ENCODE assay signal across 22 mouse cellular contexts in the genomic region with DNA sequence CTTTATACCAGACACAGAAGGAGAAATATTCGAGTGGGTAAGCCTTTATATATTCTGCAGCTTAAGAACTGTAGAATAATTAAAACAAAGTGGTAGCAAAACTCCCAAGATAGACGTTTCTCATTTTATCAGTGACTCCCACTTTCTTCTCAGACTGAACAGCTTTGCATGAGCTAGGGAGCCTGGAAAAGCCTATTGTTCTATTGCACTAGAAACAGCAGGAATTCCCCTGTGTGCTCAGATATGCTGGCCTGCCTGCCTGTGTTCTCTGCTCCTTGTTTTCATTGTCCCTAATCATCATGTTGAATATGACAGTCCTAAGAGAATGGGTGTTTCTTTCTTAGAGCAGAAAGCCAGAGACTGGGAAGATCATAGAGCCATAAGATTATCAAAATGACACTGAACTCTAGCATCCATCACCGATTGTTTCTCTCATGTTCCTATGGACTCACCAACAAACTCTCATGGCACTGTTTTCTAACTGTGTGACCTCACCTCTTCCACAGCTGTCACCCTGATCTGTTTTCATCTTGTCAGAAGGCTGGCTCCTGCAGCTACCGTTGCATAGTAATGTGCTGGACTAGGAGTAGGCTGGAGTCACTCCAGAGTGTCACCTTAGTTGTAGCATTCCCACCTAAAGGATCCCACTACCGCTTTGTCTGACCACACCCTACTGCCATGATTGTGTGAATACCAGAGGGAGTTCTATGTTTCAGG.
DNase-seq lines count a peak whose midpoint lies in the region; ATAC-seq lines count a peak whose summit lies in the region.
"Had no signal": no experiment of that assay in that cellular context is flagged by ENCODE, and none has a peak within 500 bp of the region (broad histone marks: within the 10 kb centered on the region; RNA-seq: fewer than 3 reads in every experiment).

No protein-coding gene starts in this region.

- no peak overlapping the region for H3K4me3 ChIP-seq in hindbrain, embryonic 15.5 days
- no peak overlapping the region for H3K4me3 ChIP-seq in hindbrain, embryonic 12.5 days
- no peak overlapping the region for H3K4me3 ChIP-seq in midbrain, embryonic 14.5 days (replicated peaks; ENCODE audit: low read depth, low read length)
- H3K4me3 ChIP-seq in midbrain, embryonic 11.5 days (ENCODE audit: low read depth, low read length): no peak overlapping the region
- H3K4me3 ChIP-seq: forebrain, embryonic 15.5 days had no signal

- 53% methylated on average over 5 of the region's 5 CpGs for WGBS in hindbrain, embryonic 15.5 days
- 53% methylated on average over 5 of the region's 5 CpGs for WGBS in hindbrain, embryonic 12.5 days
- WGBS in midbrain, embryonic 14.5 days: 38% methylated on average over 5 of the region's 5 CpGs
- 60% methylated on average over 5 of the region's 5 CpGs for WGBS in midbrain, embryonic 11.5 days

- ATAC-seq in hindbrain, embryonic 15.5 days (ENCODE audit: low FRiP score, low read depth): peak; percentile 30; the same call in 1 of the 2 replicates
- ATAC-seq in hindbrain, embryonic 12.5 days (ENCODE audit: low FRiP score): no peak
- ATAC-seq in midbrain, embryonic 14.5 days (ENCODE audit: low FRiP score, low TSS enrichment): no peak
- ATAC-seq in midbrain, embryonic 11.5 days (ENCODE audit: low FRiP score): no peak; the same call in 1 of the 2 replicates
- ATAC-seq: forebrain, embryonic 15.5 days; inflammation-experienced regulatory T-cells, adult 6 months had no signal

- no peaks in the 10 kb centered on the region for H3K27me3 ChIP-seq in hindbrain, embryonic 15.5 days
- H3K27me3 ChIP-seq in hindbrain, embryonic 12.5 days: no peaks in the 10 kb centered on the region
- H3K27me3 ChIP-seq in midbrain, embryonic 14.5 days (ENCODE audit: control insufficient read depth, insufficient read depth, low read length): no peaks in the 10 kb centered on the region
- no peaks in the 10 kb centered on the region for H3K27me3 ChIP-seq in midbrain, embryonic 11.5 days (ENCODE audit: control insufficient read depth, insufficient read depth, low read length)
- H3K27me3 ChIP-seq: forebrain, embryonic 15.5 days had no signal

- H3K4me1 ChIP-seq in hindbrain, embryonic 15.5 days (replicated peaks): 0 out of 2 replicates have a peak, but pooled peaks cover 2% of the 10 kb centered on the region
- H3K4me1 ChIP-seq in hindbrain, embryonic 12.5 days: no peaks in the 10 kb centered on the region
- no peaks in the 10 kb centered on the region for H3K4me1 ChIP-seq in midbrain, embryonic 14.5 days (ENCODE audit: control insufficient read depth, insufficient read depth, low read length)
- H3K4me1 ChIP-seq in midbrain, embryonic 11.5 days (ENCODE audit: control insufficient read depth, insufficient read depth, low read length): no peaks in the 10 kb centered on the region; the same call in 1 of the 2 replicates

- no peak overlapping the region for H3K4me2 ChIP-seq in hindbrain, embryonic 15.5 days
- H3K4me2 ChIP-seq in hindbrain, embryonic 12.5 days (replicated peaks): no peak overlapping the region
- H3K4me2 ChIP-seq in midbrain, embryonic 14.5 days (ENCODE audit: low read length): no peak overlapping the region
- no peak overlapping the region for H3K4me2 ChIP-seq in midbrain, embryonic 11.5 days
- H3K4me2 ChIP-seq: forebrain, embryonic 15.5 days; heart, embryonic 11.5 days; liver, embryonic 11.5 days had no signal

- no peaks in the 10 kb centered on the region for H3K36me3 ChIP-seq in hindbrain, embryonic 15.5 days
- H3K36me3 ChIP-seq in hindbrain, embryonic 12.5 days: no peaks in the 10 kb centered on the region
- H3K36me3 ChIP-seq in midbrain, embryonic 14.5 days (ENCODE audit: control insufficient read depth, insufficient read depth, low read length): no peaks in the 10 kb centered on the region
- no peaks in the 10 kb centered on the region for H3K36me3 ChIP-seq in midbrain, embryonic 11.5 days (ENCODE audit: control insufficient read depth, insufficient read depth, low read length)
- H3K36me3 ChIP-seq: forebrain, embryonic 15.5 days; G1E had no signal

- DNase-seq in embryo, embryonic 10.5 days (ENCODE audit: low spot score): peak; percentile 2
- DNase-seq in embryo, embryonic 11 days: no peak
- peak; percentile 35 for DNase-seq in midbrain, embryonic 14.5 days
- no peak for DNase-seq in midbrain, embryonic 11.5 days (ENCODE audit: low spot score, missing footprints)
- DNase-seq in thymus, postnatal 36 days: no peak
- no peak for DNase-seq in T-cell, adult 2 months (ENCODE audit: low spot score)
- DNase-seq: cerebellum, postnatal 25 days; heart, postnatal 14 days; kidney, adult 2 months; kidney, postnatal 10 days; lung, adult 18-20 months; lung, postnatal 14 days; right cerebral cortex, postnatal 14 days; spleen, adult 18-20 months; thymus, adult 18-20 months had no signal

- no peak overlapping the region for H3K27ac ChIP-seq in hindbrain, embryonic 15.5 days (replicated peaks)
- no peak overlapping the region for H3K27ac ChIP-seq in hindbrain, embryonic 12.5 days
- H3K27ac ChIP-seq in midbrain, embryonic 14.5 days (replicated peaks; ENCODE audit: low read depth, low read length): no peak overlapping the region
- no peak overlapping the region for H3K27ac ChIP-seq in midbrain, embryonic 11.5 days (ENCODE audit: low read depth, low read length)
- H3K27ac ChIP-seq: forebrain, embryonic 15.5 days had no signal

- no peaks in the 10 kb centered on the region for H3K9me3 ChIP-seq in hindbrain, embryonic 15.5 days
- no peaks in the 10 kb centered on the region for H3K9me3 ChIP-seq in hindbrain, embryonic 12.5 days (replicated peaks)
- no peaks in the 10 kb centered on the region for H3K9me3 ChIP-seq in midbrain, embryonic 14.5 days (ENCODE audit: control insufficient read depth, low read length)
- H3K9me3 ChIP-seq in midbrain, embryonic 11.5 days (ENCODE audit: control insufficient read depth, low read length): no peaks in the 10 kb centered on the region
- H3K9me3 ChIP-seq: forebrain, embryonic 15.5 days; G1E had no signal

- H3K9ac ChIP-seq in hindbrain, embryonic 15.5 days: no peak overlapping the region
- H3K9ac ChIP-seq in hindbrain, embryonic 12.5 days: no peak overlapping the region
- H3K9ac ChIP-seq in midbrain, embryonic 14.5 days (replicated peaks; ENCODE audit: low read length): no peak overlapping the region
- no peak overlapping the region for H3K9ac ChIP-seq in midbrain, embryonic 11.5 days (ENCODE audit: low read length)
- H3K9ac ChIP-seq: forebrain, embryonic 15.5 days had no signal

Comparison
In these comparisons a context has a peak if more than half of its experiments do, and no peak if none do; other contexts are left out.
1. DNase-seq: peak in embryo, embryonic 10.5 days (single experiment) and midbrain, embryonic 14.5 days (single experiment); none in embryo, embryonic 11 days (single experiment), midbrain, embryonic 11.5 days (single experiment), thymus, postnatal 36 days (0 of 2) and T-cell, adult 2 months (single experiment).